Mouse (Mus musculus) embryo, embryonic 9.5 days (tissue): ENCODE results near the gene Hnrnpab.
A peak's percentile ranks its signal among the peaks of the same experiment; 100 is the strongest.
"Not testable (repeated sequence)": the region's sequence is repeated elsewhere in the genome, so short reads cannot be mapped to it uniquely, and the experiment has no call there.

Source experiments
- DNase-seq: peaks from one replicate; pipeline ENCODE4 v3.0.0-alpha.2; 2017; ENCODE audit errors: extremely low spot score

Gene Hnrnpab

DNA sequence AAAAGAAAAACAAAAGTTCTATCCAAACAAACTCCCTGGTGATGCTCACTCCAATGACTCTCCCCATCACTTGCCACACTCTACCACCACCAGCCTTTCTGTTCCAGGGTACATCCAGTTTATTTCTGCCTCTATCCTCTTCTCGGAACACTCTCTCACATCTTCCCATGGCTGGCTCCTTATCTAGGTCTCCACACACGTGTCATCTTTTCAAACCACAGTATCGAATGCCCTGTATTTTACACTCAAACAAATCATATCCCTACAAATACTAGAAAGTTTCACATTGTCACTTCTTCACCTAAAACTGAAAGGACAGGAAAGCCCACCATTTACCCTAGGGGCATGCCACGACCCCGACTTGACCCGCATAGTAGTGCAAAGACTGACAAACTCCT is 28.5 kb upstream of the Hnrnpab start:
- DNase-seq = no peak

DNA sequence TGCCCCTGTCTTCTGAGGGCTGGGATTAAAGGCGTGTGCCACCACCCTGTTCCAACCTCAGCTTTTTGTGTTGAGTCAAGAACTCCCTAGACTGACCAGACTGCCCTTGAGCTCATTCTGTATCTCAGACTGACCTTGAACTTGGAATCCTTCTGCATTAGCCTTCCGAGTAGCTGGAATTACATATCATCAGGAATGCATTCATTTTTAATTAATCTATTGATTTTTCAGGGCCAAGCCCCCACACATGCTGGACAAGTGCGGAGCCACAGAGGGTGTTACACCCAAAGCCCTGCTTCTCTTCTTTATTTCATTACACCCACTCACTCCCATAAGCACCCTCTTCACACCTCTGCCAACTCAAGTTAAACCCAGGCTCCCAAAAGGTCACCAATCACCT is 27.1 kb upstream of the Hnrnpab start:
- DNase-seq = no peak

DNA sequence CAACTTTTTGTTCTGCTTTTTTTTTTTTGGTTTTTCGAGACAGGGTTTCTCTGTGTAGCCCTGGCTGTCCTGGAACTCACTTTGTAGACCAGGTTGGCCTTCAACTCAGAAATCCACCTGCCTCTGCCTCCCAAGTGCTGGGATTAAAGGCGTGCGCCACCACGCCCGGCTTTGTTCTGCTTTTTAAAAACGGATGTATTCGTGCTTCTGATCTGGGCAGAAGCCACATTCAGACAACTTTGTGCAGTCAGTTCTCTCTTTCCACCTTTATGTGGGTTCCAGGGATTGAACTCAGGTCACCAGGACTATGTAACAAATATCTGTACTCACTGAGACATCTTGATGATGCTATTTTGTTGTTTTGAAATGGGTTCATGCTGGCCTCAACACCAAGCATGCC is 26.6 kb upstream of the Hnrnpab start:
- not testable (repeated sequence) for DNase-seq

DNA sequence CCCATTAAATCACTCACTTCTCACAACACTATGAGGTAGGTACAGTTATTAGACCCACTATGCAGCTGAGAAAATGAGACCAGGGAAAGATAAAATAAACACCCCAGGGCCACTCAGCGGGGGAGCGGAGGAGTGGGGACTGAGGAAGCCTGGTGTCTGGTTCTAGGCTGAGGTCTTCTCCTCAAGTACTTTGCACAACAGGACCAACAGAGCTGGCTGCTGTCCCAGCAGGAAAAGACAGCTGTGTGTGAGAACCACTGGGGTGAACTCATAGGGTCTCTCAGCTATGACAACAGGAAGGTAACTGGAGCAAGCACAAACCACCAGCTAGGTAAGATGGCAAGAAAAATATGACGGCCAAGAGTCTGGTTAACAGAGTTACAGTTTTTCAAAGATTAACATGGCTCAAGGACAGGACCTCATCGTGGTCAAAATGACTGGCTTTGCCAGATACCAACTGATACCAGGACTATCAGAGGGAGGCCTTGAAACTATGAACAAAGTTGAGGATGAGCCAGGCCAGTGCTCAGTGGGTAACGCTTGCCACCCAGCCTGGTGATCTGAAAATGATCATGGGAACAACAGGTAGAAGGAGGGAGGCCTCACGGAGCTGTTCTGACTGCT is 25.6 kb upstream of the Hnrnpab start:
- no peak for DNase-seq

DNA sequence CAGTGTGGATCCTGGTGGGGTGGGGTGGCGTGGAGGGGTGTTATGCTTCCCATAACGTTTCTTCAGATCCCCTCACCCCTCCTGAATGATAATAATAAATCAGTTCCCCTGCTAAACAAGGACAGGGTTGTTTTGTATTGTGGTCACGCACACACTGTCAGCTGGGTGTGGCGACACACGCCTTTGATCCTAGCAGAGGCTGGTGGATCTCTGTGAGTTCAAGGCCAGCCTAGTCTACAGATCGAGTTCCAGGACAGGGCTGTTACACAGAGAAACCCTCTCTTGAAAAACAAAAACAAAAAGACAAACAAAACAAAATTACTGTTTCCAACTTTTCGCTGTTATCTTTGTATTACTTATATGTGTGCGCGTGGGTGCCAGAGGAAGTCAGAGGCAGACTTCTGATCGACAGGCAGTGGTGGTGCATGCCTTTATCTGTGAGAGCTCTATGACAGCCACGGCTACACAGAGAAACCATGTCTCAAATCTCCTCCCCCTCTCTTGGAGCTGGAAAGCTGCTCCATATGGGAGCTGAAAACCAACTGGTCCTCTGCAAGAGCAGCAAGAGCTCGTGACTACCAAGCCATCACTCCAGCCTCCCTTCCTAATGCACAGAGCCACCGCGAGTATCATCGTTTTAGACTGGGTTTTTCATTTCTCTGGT is 23.1 kb upstream of the Hnrnpab start:
- DNase-seq = no peak

DNA sequence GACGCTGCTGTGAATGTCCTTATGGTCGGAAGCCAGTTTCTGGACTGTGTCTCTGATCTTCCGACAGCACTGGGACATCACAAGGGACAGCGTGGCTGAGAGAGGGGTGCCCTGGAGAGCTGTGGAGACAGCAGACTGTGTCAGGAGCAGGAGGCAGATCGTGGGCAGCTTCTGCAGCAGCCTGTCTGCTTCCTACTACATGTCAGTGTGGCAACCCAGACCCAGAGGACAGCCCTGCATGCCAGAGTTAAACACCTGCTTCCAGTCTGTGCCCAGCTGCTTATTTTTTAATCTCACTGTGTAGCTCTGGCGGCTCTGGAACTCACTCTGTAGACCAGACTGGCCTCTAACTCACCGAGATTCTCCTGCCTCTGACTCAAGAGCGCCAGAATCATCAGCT is 21.3 kb upstream of the Hnrnpab start:
- no peak for DNase-seq

DNA sequence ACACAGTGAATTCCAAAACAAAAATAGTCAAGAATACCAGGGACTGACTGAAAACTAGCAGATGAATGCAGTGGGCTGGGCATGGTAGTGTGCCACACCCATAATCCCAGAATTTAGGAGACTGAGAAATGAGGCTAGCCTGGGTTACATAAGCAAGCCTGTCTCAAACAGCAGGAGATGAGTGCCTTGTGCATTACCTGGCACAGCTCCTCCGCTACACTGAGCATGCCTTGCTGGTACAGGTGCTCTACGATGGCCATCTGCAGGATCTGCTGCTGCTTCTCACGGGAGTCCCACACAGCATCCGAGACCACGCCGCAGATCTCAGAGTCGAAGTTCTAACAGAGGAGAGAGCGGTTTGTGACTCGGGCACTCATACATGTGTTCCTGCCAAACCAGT is 20.8 kb upstream of the Hnrnpab start:
- DNase-seq = no peak

DNA sequence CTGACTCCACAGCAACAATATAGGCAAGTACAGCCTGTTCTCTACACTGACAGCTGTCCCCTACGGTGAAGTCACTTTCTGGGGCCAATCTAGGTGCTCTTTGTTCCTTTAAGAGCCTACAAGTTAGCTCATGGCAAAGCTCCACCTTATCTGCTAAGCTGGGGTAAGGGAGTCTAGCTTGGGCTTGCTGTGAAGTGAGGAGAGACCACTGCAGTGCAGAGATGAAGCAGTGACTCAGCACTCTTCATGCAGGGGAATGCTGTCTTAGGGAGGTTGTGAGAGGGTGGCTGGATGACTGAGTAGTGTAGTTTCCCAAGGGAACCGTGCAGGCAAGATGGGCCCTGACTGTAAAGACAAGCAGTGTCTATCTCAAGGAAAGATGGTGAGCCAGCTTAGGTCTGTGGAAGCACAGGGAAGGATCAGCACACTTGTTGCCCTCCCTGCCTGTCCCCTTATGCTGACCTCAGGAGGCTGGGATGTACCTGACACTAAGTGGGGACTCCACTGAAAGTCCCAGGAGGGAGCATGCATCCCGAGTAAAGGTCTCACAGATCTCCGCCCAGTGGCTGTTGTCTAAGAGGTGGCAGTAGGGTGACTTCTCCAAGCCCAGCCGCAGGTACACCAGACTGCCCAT is 18.7 kb upstream of the Hnrnpab start:
- no peak for DNase-seq

DNA sequence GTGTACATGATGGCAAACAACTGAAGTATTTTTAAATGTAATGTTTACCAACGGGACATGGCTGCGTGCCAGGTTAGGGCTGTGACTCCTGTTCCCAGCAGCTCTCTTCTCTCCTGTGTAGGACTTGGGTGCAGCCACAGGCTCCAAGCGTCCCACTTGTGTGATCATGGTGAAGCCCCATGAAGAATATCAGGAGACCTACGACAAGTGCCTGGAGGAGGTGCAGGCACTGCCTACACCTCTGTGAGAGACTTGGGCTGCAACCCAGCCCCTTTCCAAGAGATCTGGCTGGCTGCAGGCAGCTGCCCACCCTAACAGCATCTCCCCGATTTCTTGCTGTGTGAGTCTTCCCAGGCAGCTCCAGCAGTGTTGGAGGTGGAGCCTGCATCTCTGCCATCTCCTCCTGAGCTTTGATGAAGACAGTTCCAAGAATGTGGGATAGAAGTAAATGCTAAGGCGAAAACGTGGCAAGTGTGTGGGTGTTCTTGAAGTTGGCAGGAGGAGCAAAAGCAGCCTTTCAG is 16.4 kb upstream of the Hnrnpab start:
- no peak for DNase-seq

DNA sequence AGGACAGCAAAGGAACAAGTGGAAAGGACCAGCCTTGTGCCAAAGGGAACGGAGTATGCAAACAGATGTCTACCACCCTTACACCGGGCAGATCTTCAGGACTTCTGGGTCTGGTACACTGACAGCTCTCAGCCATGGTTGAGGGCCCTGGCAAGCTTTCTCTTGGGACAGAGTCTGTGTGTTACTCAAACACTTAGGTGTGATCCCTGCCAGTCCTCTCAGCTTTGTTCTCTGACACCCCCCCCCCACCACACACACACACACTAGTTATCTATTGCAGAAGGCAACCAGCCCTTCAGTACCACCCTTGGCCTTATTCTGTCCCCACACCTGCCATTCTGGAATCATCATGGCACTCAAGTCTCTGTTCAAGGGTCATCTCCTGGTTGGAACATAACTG is 15.1 kb upstream of the Hnrnpab start:
- DNase-seq = no peak

DNA sequence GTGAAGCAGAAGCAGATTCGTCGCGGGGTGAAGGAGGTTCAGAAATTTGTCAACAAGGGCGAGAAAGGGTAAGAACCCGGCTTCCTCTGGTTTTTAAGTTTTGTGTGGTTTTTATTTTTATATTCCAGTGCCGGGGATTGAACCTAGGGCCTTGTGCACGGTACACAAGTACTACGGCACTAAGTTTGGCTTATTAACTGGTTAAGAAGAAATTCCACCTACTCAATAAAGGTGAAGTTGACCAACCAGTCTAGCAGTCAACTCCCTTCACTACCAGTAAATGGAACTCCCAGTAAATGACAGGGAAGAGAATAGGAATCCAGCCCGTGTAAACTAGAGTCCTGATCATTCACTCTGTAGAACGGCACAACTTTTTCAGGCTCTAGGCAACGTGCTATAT is 13.4 kb upstream of the Hnrnpab start:
- no peak for DNase-seq

DNA sequence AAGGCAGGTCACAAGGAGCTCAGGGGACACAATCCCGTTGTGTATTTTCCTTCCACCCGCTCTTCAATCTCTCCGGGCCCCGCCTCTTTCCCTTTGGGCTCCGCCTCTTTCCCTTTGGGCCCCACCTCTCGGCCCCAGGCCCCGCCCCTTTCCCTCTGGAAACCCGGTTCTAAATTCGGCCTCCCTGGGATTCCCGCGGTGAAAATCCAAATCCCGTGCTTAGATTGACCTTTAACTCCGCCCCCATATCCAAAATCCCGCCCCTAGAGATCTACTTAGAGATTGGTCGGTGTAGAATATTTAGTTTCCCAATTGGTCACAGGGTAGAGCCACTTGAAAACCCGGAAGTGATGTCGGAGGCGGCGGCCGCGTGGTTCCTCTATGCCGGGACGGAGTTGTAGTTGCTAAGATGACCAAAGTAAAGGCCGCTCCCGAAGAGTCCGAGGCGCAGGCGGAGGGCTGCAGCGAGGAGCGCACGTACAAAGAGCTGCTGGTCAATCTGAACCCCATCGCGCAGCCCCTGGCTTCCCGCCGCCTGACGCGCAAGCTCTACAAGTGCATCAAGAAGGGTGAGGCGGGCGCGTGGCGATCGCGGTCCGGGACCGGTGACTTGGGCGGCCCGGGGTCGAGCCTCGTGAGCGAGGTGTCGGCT is 12.9 kb upstream of the Hnrnpab start, which contains the start of gene Nhp2:
Gene Nhp2, plus strand, starts transcription at position 327 of the 652 bp plus-strand sequence.
- DNase-seq = peak; percentile 99

DNA sequence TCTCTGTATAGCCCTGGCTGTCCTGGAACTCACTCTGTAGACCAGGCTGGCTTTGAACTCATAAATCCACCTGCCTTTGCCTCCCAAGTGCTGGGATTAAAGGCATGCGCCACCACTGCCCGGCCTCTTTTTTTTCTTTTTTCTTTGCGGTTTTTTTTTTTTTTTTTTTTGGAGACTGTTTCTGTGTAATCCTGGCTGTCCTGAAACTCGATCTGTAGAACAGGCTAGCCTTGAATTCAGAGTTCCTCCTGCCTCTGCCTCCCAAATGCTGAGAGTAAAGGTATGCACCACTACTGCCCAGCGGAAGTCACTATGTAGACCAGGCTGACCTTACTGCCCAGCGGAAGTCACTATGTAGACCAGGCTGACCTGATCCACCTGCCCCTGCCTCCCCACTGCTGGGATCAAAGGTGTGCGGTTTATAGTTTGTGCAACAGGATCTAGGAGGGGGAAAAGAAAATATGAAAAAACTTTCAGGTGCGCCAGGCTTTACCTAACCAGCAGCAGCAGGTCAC is 12.3 kb upstream of the Hnrnpab start:
- no peak for DNase-seq

DNA sequence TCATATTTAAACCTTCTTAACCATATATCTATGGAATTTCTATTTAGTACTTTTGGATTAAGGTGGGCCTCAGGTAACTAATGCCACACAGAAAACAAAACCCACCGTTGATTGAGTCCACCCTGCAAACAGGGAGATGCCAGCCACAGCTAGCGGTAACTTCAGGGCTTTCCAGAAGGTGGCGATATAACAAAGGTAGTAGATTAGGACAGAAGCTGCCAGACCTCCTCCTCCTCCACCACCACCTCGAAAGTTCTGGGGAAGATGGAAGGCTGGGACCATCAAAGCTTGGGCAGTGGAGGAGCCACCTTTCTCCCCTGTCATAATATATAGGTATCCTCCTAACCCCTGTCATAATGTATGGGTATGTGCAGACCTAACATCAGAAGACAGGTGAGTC is 11.0 kb upstream of the Hnrnpab start:
- DNase-seq = peak; percentile 81

DNA sequence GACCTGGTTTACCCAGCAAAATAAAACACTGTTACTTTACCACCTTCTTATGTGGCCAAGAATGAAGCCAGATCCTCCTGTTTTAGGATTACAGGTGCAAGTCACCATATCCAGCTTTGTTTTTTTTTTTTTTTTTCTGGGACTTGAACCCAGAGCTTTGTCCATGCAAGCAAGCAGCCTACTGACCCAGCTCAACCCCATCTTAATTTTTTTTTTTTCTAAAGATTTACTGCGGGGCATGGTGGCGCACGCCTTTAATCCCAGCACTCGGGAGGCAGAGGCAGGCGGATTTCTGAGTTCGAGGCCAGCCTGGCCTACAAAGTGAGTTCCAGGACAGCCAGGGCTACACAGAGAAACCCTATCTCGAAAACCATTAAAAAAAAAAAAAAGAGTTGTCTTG is 9.5 kb upstream of the Hnrnpab start:
- not testable (repeated sequence) for DNase-seq

DNA sequence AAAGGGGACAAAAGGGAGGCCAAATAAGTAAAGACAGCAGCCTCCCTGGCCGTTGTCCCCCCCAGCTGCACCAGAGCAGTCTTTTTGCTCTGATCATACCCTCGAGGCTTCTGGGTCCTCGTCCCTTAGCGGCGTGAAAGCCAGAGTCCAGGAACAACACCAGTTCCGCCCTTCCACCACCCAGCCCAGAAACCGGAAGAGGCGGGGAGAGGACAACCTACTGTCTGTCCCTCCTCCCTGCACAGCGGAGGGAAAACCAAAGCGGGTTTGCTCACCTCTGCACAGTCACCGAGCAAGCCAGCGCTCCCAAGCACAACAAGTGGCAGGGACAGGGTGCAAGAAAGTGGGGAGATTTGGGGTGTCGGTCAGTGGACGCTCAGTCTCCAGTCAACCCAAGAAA is 9.0 kb upstream of the Hnrnpab start:
- DNase-seq = peak; percentile 78

DNA sequence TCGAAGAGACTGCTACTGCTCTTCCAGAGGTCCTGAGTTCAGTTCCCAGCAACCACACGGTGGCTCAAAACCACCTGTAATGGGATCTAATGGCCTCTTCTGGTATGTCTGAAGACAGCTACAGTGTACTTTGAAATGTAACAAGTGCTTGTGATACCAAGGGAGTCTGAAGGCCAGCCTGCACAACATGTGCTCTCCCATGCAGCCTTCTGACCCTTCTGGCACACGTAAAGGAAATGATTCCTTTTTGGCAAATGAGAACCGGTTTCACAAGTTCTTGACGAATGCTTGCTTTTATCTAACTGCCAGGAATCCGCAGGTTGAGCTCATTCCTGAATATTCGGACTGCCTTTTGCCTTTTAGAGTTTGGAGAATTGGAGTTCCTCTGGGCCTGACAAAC is 8.5 kb upstream of the Hnrnpab start:
- no peak for DNase-seq

DNA sequence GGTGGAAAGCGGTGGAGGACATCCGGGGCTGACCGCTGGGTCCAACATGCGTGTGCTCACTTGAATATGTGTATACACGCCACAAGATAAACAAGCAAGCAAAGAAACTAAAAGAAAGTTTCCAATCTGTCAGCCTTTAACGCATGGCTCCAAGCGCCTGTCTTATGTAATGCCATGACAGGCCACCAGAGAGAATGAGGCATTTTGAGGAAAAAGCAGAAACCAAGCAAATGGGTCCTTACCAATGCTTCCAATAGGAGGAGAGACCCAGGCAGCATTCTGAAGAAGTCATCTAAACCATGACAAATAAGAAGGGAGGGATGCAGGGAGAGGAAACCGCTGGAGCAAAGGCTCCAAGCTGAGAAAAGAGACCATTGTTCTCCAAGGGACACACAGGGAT is 7.6 kb upstream of the Hnrnpab start:
- no peak for DNase-seq

DNA sequence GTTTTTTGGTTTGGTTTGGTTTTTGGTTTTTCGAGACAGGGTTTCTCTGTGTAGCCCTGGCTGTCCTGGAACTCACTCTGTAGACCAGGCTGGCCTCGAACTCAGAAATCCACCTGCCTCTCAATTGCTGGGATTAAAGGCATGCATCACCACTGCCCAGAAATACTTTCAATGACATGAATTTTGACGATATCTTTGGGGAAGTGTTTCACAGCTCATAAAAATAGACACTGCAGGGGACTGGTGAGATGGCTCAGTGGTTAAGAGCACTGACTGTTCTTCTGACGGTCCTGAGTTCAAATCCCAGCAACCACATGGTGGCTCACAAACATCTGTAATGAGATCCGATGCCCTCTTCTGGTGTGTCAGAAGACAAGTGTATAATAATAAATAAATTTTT is 3.3 kb upstream of the Hnrnpab start:
- not testable (repeated sequence) for DNase-seq

DNA sequence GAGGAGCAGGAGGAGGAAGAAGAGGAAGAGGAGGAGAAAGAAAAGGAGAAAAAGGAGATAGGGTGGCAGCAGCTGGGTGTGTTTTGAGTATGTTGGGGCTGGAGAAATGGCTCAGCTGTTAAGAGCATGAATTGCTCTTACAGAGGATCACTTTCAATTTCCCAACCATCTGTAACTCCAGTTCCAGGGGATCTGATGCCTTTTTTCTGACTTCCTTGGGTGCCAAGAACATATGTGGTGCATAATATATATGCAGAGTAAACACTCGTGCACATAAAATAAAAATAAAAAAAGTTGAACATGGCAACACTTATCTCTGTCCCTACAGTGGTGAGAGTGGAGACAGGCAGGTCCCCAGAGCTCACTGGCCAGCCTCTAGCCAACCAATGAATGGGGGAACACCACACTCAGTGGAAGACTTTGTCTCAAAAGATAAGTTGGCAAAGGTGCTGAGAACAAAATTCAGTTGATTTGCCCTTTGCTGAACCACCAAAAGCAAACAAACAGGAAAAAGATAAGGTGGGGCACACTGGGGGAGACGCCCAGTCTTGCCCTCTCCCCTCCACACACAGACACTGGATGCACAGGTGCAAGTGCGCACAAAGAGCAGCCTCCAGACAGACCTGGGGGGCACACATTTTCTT is 2.7 kb upstream of the Hnrnpab start:
- no peak for DNase-seq

DNA sequence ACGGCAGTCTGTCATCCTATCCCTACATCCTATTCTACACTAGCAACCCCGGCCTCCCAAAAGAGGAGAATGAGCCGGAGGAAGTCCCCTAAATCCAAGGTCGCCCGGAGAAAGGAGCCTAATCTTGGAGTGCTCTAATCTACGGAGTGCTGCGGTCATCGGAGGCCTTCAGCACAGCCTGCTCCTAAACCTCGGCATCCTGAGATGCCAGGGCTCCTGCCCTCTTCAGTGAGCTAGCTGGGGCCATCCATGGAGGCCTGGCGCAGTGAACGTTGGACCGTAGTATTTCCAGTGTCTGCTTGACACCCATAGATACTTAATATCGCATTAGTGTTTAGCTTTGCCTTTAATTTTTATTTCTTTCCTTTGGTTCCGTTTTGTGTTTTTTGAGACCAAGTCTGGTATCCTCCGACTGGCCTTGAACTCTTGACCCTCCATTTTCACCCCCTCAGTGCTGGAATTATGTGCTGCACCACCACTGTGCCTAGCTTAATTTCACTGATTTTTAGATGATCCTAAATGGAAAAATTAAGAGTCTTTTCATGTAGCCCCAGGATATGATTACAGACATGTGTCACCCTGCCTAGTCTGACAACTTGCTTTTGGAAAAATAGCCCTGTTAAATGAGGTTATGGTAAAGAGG is 570 bp upstream of the Hnrnpab start:
- DNase-seq = no peak
